Mouse (Mus musculus) B cell, adult 2 months (primary cell): Measurements from ENCODE around the gene Lrrc8a.

Experiments used
- DNase-seq, 2 experiments: peaks; one replicate each; pipeline ENCODE4 v3.0.0; 2022

The Lrrc8a gene

DNA sequence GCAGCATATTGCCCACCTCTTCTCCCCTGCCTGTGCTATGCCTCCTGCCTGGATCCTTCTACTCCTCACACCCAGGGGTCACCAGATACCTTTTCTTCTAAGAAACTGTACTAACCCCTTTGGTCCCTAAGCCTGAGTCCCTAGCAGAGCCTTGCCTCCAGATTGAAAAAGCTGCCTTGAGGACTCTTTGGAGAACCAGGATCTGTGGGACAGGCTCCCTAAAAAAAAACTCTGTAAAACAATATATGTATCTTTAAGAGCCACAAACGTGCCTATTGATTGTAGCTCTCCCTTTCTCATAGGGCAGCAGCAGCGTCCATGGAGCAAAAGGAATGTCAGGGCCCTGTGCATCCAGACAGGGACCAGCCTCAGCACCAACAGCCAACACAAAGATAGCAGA lies 2.8 kb downstream of the Lrrc8a start, which contains the start of gene Gm28035:
Gene Gm28035 (plus strand): TSS at position 301 of the 400 bp plus-strand sequence.
- no peak for DNase-seq

DNA sequence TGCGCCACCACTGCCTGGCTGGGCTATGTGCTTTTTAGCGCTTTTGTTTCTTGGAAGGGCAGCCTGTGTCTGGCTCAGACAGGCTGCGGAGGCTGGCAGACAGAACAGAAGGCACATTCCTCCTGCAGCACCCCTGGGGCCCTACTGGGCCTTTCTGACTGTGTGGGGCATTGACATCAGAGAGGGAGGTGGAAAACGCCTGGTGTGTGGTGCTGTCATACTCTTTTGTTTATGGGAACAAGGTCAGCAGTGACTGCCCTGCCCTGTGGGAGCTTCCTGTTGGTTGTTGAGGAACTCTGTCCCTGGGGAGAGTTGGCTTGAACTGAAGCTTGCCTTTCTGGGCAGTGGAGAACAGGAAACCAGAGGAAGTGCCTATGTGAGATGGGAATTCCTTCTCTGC lies 5.0 kb downstream of the Lrrc8a start:
- no peak for DNase-seq

DNA sequence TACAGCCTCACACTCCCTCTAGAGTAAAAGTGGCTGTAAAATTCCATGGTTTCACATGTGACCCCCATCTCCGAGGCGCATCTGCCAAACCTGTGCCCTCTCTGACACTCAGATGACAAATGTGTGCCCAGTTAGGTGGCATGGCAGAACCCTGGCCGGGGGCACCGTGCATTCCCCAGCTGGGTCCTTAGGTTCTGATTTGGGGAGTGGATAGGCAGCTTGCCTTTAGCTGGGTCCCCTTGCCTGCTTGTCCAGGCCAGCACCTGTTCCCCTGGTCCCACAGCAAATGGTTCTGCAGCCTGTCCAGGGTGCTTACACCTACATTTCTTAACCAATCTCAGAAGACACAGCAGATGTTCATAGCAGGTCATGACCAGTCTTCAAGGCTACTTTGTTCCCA lies 5.9 kb downstream of the Lrrc8a start:
- DNase-seq: no peak

DNA sequence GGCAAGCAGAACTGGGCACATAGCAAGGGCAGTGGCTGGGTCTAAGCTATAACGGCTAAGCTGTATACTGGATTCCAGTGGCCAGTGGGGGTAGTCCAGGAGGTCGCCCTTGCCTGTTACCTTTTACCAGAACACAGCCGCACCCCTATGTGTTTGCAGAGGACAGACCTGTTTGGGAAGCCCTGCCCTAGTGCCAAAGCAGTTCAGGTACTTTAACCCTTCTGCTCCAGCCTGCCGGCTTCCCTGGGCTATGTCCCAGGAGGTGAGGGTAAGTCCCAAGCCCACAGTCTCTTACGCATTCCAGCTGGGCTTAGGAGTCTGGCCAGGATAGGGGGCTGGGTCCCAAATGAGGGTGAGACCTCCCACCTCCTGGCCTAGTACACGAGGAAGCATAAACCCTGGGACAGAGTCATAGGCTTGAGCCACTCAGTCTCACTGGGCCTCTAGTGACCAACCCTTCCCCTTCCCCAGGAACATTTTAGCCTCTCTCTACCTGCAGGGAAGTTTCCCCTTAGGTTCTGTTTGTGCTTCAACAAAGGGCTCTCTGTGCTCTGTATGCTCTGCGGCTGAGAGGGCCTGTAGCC lies 7.2 kb downstream of the Lrrc8a start:
- no peak for DNase-seq

GRCm38 (mm10) chr2:30247036-30247435 lies 9.5 kb downstream of the Lrrc8a start:
- no peak for DNase-seq

GRCm38 (mm10) chr2:30247681-30248080 lies 10.2 kb downstream of the Lrrc8a start:
- DNase-seq: no peak

GRCm38 (mm10) chr2:30249182-30249581 lies 11.7 kb downstream of the Lrrc8a start:
- no peak for DNase-seq

GRCm38 (mm10) chr2:30250166-30251128 lies 12.9 kb downstream of the Lrrc8a start:
- no peak for DNase-seq

DNA sequence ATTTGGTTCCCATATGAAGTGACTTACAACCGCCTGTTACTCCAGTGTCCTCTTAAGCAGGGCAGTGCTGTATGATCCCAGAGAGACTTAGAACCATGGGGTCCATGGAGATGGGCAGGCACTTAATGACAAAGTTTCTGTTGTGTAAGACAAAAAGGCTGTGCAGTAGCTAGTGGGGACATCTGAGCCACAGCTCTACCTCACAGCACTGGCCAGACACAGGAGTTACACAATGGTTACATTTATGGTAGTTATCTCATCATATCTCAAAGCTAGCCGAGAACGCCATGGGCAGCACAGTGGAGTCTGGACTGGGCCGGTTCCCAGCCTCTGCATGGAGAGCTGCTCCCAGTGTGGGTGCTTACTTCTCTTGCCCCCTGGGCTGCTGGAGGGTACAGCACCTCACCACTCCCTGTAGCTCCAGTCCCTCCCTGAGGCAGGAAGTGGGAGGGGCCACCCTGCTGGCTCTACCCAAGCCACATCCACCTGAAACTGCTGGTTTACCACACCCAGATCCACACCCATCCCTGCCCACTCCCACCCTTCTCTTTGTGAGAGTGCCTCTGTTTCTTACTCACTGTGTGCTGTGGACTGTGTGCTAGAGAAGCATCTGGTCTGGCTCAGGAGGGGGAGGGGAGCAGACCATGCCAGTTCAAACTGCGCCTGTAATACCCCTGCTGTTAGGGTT lies 14.0 kb downstream of the Lrrc8a start:
- DNase-seq: peak; percentile 63 to 74

DNA sequence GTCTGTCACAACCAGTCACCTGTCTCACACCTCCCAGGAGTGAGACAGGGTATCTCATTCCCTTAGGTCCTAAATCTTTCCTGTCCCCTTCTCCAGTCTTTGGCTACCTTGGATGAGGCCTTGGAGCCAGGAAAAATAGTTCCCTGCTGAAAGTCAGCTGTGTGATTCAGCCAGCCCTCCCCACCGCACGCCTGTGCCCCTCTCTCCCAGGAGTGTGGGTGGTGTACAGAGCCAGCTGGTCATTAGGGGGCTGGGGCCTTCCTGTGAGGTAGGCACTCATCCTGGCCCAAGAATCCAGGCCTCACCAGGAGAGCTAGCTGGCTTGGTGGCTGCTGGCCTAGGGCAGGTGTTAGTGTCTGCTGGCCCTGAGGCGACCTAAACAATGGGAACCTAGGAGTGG lies 15.0 kb downstream of the Lrrc8a start:
- DNase-seq: no peak

DNA sequence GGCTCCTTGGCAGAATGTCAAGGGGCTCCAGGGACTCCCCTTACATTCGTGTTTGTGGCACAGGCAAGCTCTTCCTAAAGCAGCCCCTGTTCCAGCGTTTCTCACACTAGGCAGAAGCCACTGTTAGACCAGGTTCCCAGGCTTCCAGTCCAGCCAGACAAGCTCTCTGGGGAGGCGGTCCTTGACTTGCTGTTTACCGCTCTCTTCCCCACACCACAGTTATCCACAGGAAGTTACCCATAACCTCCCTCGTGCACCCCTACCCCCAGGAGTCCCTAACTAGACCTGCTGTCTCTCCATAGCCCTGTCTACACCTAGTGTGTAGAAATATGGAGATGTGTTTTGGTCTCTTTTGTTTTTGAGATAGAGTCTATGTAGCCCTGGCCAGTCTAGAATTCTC lies 16.3 kb downstream of the Lrrc8a start:
- no peak for DNase-seq

DNA sequence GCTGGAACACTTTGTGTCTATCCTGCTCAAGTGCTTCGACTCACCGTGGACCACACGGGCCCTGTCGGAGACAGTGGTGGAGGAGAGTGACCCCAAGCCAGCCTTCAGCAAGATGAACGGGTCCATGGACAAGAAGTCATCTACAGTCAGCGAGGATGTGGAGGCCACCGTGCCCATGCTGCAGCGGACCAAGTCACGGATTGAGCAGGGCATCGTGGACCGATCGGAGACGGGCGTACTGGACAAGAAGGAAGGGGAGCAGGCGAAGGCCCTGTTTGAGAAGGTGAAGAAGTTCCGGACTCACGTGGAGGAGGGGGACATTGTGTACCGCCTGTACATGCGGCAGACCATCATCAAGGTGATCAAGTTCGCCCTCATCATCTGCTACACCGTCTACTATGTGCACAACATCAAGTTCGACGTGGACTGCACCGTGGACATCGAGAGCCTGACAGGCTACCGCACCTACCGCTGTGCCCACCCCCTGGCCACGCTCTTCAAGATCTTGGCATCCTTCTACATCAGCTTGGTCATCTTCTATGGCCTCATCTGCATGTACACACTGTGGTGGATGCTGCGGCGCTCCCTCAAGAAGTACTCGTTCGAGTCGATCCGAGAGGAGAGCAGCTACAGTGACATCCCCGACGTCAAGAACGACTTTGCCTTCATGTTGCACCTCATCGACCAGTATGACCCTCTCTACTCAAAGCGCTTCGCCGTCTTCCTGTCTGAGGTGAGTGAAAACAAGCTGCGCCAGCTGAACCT lies 18.3 kb downstream of the Lrrc8a start:
- DNase-seq: no peak

GRCm38 (mm10) chr2:30256616-30257350 lies 19.3 kb downstream of the Lrrc8a start:
- DNase-seq: no peak

DNA sequence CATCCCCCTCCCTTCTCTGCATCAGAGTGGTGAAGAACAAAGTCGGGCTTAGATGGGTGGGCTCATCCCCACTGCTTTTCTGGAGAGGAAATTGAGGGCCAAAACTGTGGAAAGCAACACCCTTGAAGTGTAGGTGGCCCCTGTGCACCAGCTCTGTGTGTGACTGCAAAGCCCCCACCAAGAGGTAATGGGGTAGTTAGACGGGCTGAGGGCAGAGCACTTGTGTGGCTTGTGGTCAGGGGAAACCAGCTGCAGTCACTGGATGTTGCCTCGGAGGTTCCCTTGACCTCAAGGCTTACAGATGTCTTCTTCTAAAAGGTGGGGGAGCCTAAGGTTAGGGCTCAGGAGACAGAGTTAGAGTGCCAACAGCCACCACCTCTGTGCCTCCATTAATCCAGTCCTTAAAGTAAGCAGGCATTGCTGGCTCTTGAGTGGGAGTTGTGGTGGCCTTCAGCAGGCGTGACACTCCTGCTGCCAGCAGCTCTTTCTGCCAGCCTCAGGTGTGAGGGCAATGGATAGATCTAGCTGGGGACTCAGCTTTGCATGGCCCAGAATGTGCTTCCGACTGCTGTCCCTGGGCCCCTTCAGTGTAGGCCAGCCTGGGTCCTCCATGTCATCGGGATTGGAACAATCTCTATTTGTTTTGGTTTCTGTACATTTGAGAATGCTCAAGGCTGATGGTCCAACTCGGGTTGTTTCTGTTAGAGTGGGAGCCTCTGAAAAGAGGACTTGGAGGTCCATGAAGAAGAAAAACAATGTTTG lies 20.4 kb downstream of the Lrrc8a start:
- no peak for DNase-seq

- DNase-seq: no peak
Observed at GRCm38 (mm10) chr2:30258600-30258999, 21.1 kb downstream of the Lrrc8a start.

GRCm38 (mm10) chr2:30259131-30260064 lies 21.9 kb downstream of the Lrrc8a start:
- no peak for DNase-seq

GRCm38 (mm10) chr2:30261064-30261736 lies 23.7 kb downstream of the Lrrc8a start:
- DNase-seq: no peak

- no peak for DNase-seq
Observed at GRCm38 (mm10) chr2:30261921-30262839, 24.7 kb downstream of the Lrrc8a start.
